Mouse (Mus musculus): ENCODE measurements around the gene Tcf20.

GRCm38 (mm10) chr15:82876863-82877262 is 110.8 kb downstream of the Tcf20 start:
- TF ChIP-seq GATA1 (IDR thresholded peaks at IDR 0.05; ENCODE audit: borderline replicate concordance, low read length) (no peak), CTCF (IDR thresholded peaks at IDR 0.05; ENCODE audit: low read depth, low read length) (no peak), POLR2AphosphoS5 (IDR thresholded peaks at IDR 0.05; ENCODE audit: insufficient replicate concordance, low read depth, low read length) (no peak), TAL1 (conservative IDR thresholded peaks at IDR 0.05; ENCODE audit: low read depth, low read length) (no peak), GATA2 (IDR thresholded peaks at IDR 0.05; ENCODE audit: borderline replicate concordance, low read depth, low read length) (no peak)
